Mouse (Mus musculus): ENCODE measurements around the gene Unc13a. TPM values are rescaled to one million over a fixed set of nuclear protein-coding genes. Genes with fewer than 3 reads are reported as not detected.
A peak's percentile ranks its signal among the peaks of the same experiment; 100 is the strongest.
"Not testable (repeated sequence)": the region's sequence is repeated elsewhere in the genome, so short reads cannot be mapped to it uniquely, and the experiment has no call there.

The Unc13a gene
- polyA plus RNA-seq, 1 experiment from 2014 or later: 16.6 TPM

DNA sequence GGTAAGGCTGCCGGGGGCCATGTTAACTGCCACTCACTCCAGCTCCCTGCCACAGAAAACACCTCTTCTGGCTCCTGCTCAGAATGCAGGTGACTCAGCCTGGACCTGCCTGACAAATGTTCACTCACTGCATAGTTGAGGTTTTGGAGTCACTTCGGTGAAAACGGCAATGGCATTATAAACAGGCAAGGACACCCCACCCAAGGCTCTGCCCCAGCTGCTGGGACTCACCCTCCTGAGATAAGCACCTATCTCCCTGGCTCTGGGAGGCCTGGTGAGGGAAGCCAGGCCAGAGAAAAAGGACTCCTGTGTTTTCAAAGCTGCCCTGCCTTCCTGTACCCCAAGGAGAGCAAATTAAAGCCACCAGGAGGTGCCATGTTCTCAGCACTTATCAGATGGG lies 31.4 kb upstream of the Unc13a start:
- H3K4me2 ChIP-seq: no peak overlapping the region
- peaks cover 85% of the 10 kb centered on the region for H3K27me3 ChIP-seq
- no peak for ATAC-seq (ENCODE audit: low read depth)

GRCm38 (mm10) chr8:71702087-71702432 lies 30.5 kb upstream of the Unc13a start:
- Histone ChIP-seq H3K4me3 (no peak overlapping the region), H3K9ac (no peak overlapping the region), H3K36me3 (no peaks in the 10 kb centered on the region), H3K4me1 (replicated peaks) (peaks cover 7% of the 10 kb centered on the region), H3K9me3 (no peaks in the 10 kb centered on the region), H3K4me2 (no peak overlapping the region), H3K27ac (replicated peaks) (no peak overlapping the region), H3K27me3 (peaks cover 81% of the 10 kb centered on the region)
- 35% methylated on average over 4 of the region's 4 CpGs for WGBS
- ATAC-seq (ENCODE audit: low read depth): no peak

More for the DNA sequence above, 31.4 kb upstream of the Unc13a start:
- no peak overlapping the region for H3K27ac ChIP-seq (replicated peaks)
- H3K9me3 ChIP-seq: no peaks in the 10 kb centered on the region
- H3K9ac ChIP-seq: no peak overlapping the region
- H3K4me3 ChIP-seq: no peak overlapping the region
- WGBS: 79% methylated on average over 3 of the region's 3 CpGs
- peaks cover under 1% of the 10 kb centered on the region; the same call in 1 of the 2 replicates for H3K36me3 ChIP-seq
- H3K4me1 ChIP-seq (replicated peaks): peaks cover 7% of the 10 kb centered on the region

DNA sequence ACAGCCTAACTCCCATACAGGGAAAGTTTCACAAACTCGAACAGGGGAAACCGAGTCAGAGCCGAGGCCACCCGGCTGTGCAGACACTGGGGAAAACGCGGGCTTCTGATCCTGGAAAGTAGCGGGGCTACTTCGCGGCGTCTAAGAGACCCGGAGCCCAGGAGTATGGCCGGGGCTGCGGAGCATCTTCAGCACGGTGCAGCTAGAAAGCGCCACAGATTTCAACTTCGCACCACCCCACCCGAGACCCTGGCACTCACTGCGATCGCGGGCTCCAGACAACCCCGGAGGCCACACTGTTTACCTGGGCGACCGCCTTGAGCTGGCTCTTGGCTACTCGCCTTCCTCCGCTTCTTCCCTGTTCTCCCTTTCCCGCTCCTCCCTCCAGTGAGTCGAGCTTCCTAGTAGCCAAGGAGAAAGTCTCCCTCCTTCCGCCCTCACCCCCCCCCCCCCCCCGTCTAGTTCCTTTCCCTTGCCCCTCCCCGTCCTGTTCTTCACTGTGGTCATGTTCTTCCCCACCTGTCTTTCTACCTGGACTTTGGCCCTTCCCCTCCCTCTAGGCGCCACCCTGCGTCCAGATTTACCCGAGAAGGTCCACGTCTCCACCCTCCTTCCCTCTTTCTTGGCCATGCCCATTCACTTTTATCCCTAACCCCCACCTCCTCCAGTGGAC lies 30.0 kb upstream of the Unc13a start, which contains the start of gene B3gnt3:
Gene B3gnt3, minus strand, starts transcription at position 376 of the 673 bp plus-strand sequence.
- Histone ChIP-seq H3K4me3 (peak within 1 kb of the TSS; percentile 7), H3K4me1 (replicated peaks) (peaks cover 7% of the 10 kb centered on the region), H3K36me3 (no peaks in the 10 kb centered on the region), H3K27me3 (peaks cover 83% of the 10 kb centered on the region), H3K9me3 (no peaks in the 10 kb centered on the region), H3K9ac (peak within 1 kb of the TSS; percentile 18; the same call in 1 of the 2 replicates), H3K4me2 (peak within 1 kb of the TSS; percentile 27), H3K27ac (replicated peaks) (no peak within 1 kb of the TSS)
- ATAC-seq (ENCODE audit: low read depth): no peak
- 13% methylated on average over 30 of the region's 34 CpGs for WGBS

DNA sequence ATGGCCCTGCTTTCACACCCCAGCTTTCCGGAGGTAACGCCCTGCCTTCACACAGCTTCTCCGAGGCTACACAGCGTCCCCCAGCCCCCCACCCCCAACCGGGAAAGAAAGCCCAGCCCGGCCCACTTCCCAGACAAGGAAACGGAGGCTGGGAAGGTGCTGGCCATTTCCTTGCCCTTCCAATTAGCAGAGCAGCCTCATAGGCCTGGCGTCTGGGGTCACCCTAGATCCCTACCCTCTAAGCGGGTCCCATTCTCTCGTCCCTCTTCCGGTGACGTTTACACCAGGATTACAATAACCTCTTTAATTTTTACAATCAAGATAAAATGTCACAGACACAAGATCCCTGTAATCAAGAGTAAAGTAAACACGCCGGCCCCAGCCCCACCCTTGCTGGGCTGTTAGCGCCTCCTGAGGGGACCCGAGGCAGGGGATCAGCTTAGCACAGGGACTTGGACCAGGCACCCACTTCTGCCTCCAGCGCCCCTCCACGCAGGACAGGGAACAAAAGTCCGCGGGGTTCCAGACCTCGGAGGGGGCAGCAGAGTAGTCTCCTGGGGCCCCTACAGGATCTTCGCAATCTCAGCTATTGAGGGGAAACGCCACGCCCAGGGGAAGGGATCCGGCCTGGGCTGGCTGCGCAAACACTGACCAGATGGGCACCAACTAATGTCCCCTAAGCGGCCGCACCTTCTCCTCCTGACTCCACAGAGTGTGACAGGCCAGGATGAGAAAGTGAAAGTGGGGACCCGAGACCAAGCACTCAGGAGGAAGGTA lies 29.1 kb upstream of the Unc13a start:
- WGBS: 8% methylated on average over 29 of the region's 29 CpGs
- peak overlapping the region; percentile 7 for H3K4me3 ChIP-seq

DNA sequence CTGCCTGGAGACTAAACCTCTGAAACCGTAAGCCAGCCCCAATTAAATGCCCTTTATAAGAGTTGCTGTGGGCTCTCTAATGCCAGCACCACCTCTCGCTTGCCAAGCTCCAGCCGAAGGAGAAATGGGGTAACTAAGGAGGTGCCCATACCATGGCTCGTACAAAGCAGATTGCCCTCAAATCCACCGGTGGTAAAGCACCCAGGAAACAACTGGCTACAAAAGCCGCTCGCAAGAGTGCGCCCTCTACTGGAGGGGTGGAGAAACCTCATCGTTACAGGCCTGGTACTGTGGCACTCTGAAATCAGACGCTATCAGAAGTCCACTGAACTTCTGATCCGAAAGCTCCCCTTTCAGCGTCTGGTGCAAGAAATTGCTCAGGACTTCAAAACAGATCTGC lies 23.9 kb upstream of the Unc13a start:
- H3K9ac ChIP-seq; ATAC-seq (ENCODE audit: low read depth); H3K4me3 ChIP-seq; H3K27ac ChIP-seq (replicated peaks); H3K4me2 ChIP-seq; H3K9me3 ChIP-seq; H3K36me3 ChIP-seq: not testable (repeated sequence)
- Histone ChIP-seq H3K27me3 (peaks cover 92% of the 10 kb centered on the region), H3K4me1 (replicated peaks) (peaks cover 13% of the 10 kb centered on the region; the same call in 1 of the 2 replicates)
- WGBS: 64% methylated on average over 12 of the region's 12 CpGs

More for the DNA sequence above, 29.1 kb upstream of the Unc13a start:
- Histone ChIP-seq H3K4me2 (peak overlapping the region; percentile 27), H3K4me1 (replicated peaks) (peaks cover 7% of the 10 kb centered on the region), H3K27ac (replicated peaks) (no peak overlapping the region), H3K9ac (peak overlapping the region; percentile 18; the same call in 1 of the 2 replicates), H3K36me3 (no peaks in the 10 kb centered on the region), H3K9me3 (no peaks in the 10 kb centered on the region), H3K27me3 (peaks cover 90% of the 10 kb centered on the region)
- ATAC-seq (ENCODE audit: low read depth): no peak

DNA sequence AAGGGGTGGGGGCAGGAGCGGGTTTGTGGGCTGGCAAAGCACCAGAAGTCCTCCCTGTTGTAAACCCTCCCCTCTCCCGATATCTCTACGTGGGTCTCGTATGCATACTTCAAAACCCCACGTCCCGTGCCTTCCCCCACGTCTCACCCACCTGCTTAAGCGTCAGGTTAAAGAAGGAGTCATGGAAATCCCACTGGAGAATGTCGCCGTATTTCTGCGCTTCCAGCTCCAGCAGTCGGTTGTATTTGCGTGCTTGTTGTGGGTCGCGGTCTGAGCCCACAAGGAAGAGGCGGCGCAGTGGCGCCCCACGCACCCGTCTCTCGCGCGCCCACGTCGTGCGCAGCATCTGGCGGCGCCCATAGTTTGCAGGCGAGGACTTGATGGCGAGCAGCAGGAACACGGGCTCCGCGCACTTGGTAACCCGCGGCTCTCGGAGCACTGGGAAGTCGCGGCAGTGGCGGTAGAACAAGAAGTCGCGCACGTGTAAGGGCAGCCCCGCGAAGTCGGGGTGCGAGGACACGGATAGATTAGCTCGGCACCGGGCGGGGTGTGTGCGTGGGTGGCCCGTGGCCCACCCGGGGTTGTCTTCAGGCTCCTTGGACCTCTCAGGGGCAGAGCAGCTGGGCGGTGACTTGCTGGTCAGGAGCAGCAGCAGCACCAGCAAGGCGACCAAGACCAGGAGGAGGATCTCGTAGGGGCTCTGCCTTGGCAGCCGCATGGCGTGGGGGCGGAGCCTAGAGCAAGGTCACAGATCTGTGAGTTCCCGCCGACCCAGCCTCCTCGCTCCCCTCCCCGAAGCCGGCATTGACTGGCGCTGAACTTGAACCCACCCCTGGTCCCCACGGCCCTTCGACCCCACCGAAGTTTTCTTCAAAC lies 21.8 kb upstream of the Unc13a start:
- WGBS: 9% methylated on average over 68 of the region's 68 CpGs
- Histone ChIP-seq H3K9ac (no peak overlapping the region), H3K4me1 (replicated peaks) (peaks cover 17% of the 10 kb centered on the region), H3K27ac (replicated peaks) (no peak overlapping the region), H3K36me3 (no peaks in the 10 kb centered on the region), H3K4me2 (peak overlapping the region; percentile 34), H3K9me3 (no peaks in the 10 kb centered on the region), H3K27me3 (peaks cover 92% of the 10 kb centered on the region), H3K4me3 (peak overlapping the region; percentile 18)
- ATAC-seq (ENCODE audit: low read depth): peak; percentile 13; the same call in 1 of the 2 replicates

- H3K27me3 ChIP-seq: peaks cover 97% of the 10 kb centered on the region
- H3K4me2 ChIP-seq: no peak overlapping the region
- no peaks in the 10 kb centered on the region for H3K9me3 ChIP-seq
- no peak overlapping the region for H3K27ac ChIP-seq (replicated peaks)
- peaks cover 17% of the 10 kb centered on the region for H3K4me1 ChIP-seq (replicated peaks)
- no peak for ATAC-seq (ENCODE audit: low read depth)
- no peak overlapping the region for H3K9ac ChIP-seq
- 0 out of 2 replicates have a peak overlapping the region, but pooled peaks have one; percentile 2 for H3K4me3 ChIP-seq
- H3K36me3 ChIP-seq: no peaks in the 10 kb centered on the region
- WGBS: 4% methylated on average over 30 of the region's 30 CpGs
Measured at GRCm38 (mm10) chr8:71692509-71692908, 21.0 kb upstream of the Unc13a start.

DNA sequence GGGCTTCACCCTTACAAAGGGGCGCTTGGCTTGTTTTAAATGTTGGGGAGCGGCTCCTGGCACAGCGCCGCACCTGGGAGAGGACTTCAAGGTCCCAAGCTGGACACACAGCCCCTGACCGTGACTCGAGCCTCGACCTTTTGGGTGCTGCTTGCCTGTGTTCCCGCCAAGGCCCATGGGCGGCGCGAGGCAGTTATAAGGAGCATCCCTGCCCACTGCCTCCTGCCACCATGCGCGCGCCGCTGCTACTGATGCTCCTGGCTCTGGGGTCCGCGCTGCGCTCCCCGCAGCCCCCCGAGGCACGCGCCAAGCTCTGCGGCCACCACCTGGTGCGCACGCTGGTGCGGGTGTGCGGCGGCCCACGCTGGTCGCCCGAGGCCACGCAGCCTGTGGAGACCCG lies 17.5 kb upstream of the Unc13a start, which contains the start of gene Insl3:
Gene Insl3, plus strand, starts transcription at position 187 of the 400 bp plus-strand sequence.
- Histone ChIP-seq H3K4me2 (no peak within 1 kb of the TSS), H3K27me3 (peaks cover 100% of the 10 kb centered on the region), H3K4me3 (no peak within 1 kb of the TSS), H3K9me3 (no peaks in the 10 kb centered on the region), H3K36me3 (no peaks in the 10 kb centered on the region), H3K4me1 (replicated peaks) (peaks cover 33% of the 10 kb centered on the region), H3K27ac (replicated peaks) (no peak within 1 kb of the TSS), H3K9ac (no peak within 1 kb of the TSS)
- no peak for ATAC-seq (ENCODE audit: low read depth)
- WGBS: 4% methylated on average over 33 of the region's 33 CpGs

DNA sequence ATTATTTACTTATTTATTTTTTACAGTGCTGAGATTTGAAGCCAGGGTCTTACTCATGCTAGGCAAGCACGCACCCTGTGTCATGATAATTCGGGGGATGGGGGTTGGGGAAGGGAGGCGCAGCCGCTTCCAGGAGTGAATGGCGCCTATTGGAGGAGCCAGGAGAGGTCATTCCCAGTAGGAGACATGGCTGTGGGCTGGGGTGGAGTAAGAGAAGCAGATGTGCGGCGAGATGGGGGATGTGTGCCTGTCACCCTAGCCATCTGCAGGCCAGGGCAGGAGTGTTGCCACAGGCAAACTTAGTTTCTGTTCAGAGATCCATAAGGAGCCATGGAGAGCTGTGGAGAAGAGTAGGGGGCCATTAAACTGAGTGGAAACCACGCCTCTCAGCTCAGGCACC lies 16.1 kb upstream of the Unc13a start:
- H3K9ac ChIP-seq: no peak overlapping the region
- no peaks in the 10 kb centered on the region for H3K36me3 ChIP-seq
- no peak overlapping the region for H3K27ac ChIP-seq (replicated peaks)
- peaks cover 100% of the 10 kb centered on the region for H3K27me3 ChIP-seq
- H3K4me2 ChIP-seq: no peak overlapping the region
- no peak overlapping the region for H3K4me3 ChIP-seq
- no peak for ATAC-seq (ENCODE audit: low read depth)
- H3K9me3 ChIP-seq: no peaks in the 10 kb centered on the region
- 6% methylated on average over 8 of the region's 8 CpGs for WGBS
- H3K4me1 ChIP-seq (replicated peaks): peaks cover 21% of the 10 kb centered on the region

GRCm38 (mm10) chr8:71686143-71686734 lies 14.7 kb upstream of the Unc13a start:
- WGBS: 3% methylated on average over 23 of the region's 23 CpGs
- ATAC-seq (ENCODE audit: low read depth): peak; percentile 54

DNA sequence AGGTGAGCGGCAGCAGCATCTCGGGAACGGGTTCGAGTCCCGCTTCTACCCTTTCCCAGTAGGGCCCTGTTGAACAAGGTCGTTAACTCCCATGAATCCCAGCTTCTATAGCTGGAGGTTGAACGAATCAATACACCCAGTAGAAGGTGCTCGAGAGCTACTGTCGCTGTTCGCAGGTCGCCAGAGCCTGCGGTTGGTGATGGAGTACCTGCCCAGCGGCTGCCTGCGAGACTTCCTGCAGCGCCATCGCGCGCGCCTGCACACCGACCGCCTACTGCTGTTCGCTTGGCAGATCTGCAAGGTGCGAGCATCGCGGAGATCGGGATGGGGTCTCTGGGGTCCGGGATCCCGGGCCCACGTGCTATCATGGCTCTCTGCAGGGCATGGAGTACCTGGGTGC lies 14.0 kb upstream of the Unc13a start:
- ATAC-seq (ENCODE audit: low read depth): peak; percentile 41; the same call in 1 of the 2 replicates
- H3K9me3 ChIP-seq: no peaks in the 10 kb centered on the region
- 7% methylated on average over 29 of the region's 29 CpGs for WGBS
- peak overlapping the region; percentile 58 for H3K4me2 ChIP-seq
- H3K4me3 ChIP-seq: peak overlapping the region; percentile 39
- peaks cover 24% of the 10 kb centered on the region for H3K4me1 ChIP-seq (replicated peaks)
- no peaks in the 10 kb centered on the region for H3K36me3 ChIP-seq
- no peak overlapping the region for H3K27ac ChIP-seq (replicated peaks)
- peak overlapping the region; percentile 67 for H3K9ac ChIP-seq
- H3K27me3 ChIP-seq: peaks cover 100% of the 10 kb centered on the region

More at GRCm38 (mm10) chr8:71686143-71686734, 14.7 kb upstream of the Unc13a start:
- H3K4me3 ChIP-seq: peak overlapping the region; percentile 39
- peaks cover 19% of the 10 kb centered on the region for H3K4me1 ChIP-seq (replicated peaks)
- H3K4me2 ChIP-seq: peak overlapping the region; percentile 58
- H3K9me3 ChIP-seq: no peaks in the 10 kb centered on the region
- H3K36me3 ChIP-seq: no peaks in the 10 kb centered on the region
- H3K9ac ChIP-seq: peak overlapping the region; percentile 67
- peaks cover 100% of the 10 kb centered on the region for H3K27me3 ChIP-seq
- H3K27ac ChIP-seq (replicated peaks): no peak overlapping the region

All from neural tube, embryonic 13.5 days (tissue).